Mouse (Mus musculus): Measurements from ENCODE around the gene Pcsk5.

The Pcsk5 gene

DNA sequence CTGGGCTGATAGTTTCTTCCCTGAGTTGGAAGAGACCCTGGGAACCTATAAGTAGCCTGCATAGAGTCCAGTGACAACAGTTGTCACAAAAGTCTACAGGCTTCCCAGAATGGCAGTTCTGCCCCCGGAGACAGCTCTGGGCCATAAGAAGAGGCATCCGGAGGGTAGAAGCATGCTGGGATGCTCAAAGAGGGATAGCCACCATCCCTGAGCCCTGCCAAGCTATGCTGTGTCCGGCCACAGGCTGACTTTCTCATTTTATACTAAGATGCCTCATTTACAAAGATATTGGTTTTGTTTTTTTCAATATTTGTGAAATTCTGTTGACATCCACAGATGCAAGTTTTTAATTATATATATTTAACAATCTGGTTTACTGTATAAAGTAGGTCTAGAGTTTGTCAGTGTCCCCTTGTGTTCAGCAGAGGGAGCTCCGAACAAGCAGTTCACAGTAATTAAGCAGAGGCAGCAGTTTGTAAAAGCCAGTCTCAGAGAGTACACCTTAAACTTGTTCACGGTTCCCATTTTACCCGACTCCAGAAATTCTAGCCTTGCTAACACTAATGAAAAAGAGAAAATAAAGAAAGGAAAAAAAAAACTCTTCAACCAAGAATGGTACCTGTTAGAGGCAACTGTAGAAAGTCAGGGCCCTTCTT lies 369.7 kb downstream of the Pcsk5 start:
- peak; percentile 45 for DNase-seq

DNA sequence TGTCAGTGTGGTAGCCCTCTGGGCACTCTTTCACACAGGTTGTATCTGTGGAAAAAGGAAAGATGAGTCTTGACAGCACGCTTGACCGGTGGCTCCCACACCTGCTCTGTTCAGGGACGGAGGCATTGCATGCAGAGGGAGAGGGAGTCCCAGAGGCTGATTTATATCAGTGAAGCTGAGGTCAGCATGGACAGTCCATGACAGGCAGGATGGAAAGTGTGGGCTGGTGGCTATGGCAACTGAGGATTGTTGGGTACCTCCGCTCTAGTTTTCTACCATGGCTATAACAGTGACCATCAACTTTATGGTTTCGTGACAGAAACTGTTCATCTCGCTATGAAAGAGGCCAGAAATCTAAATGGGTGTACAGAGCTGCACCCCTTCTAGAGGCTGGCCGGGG lies 385.4 kb downstream of the Pcsk5 start:
- DNase-seq: no peak

GRCm38 (mm10) chr19:17443581-17443980 lies 393.9 kb downstream of the Pcsk5 start:
- no peak for DNase-seq

GRCm38 (mm10) chr19:17439476-17440189 lies 397.8 kb downstream of the Pcsk5 start:
- no peak for DNase-seq

DNA sequence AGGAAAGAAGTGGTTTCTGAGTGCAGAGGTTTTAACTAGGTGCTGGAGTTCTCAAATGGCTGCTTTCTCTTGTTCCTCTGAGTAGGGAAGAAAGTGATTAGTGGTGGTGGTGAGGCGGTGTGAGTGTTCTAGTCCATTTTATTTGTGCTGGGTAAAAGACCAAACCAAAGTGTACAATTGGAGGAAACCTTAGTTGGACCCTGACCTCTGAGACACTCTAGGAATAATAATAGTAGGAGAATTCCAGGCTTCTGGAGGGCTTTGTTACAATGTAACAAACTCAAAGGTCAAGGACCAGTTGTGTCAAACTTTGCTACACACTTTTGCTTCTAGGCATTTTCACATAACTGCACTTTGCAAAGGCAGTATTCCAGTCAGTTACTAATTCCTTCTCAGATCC lies 400.8 kb downstream of the Pcsk5 start:
- no peak for DNase-seq

DNA sequence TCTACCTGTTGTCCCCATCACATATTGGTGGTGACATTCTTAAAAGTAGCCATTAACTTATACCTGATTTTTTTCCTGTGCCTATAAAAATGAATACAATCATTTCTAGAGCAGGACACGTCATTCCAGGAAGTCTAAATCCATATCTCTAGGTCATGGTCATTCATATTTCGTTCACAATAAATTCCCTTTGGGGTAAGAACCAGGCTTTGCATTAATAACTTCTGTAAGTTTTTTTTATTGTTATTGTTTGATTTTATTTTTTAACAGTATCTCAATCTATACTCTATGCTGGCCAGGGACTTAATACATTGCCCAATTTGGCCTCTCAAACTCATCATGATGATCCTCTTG lies 408.9 kb downstream of the Pcsk5 start:
- DNase-seq: no peak

- DNase-seq: no peak
Observed at GRCm38 (mm10) chr19:17427824-17428560, 409.4 kb downstream of the Pcsk5 start.

DNA sequence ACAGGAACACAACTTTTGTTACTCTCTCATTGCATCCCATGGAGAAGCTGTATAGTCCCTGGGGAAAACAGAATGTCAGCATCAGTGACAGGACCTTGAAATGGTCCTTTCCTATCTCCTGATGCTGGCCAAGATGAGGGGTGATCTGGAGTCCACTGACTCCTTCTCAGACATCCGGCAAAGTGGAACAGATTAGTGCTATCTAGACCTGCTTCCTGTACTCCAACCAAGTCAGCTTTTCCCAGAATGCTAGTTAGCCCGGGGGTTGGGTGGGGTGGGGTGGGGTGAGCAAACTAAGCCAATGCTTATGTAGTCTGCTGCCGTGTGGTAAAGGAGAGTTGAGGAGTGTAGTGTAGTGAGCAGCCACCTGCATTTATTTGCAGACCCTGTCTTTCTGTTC lies 414.1 kb downstream of the Pcsk5 start:
- DNase-seq: no peak

DNA sequence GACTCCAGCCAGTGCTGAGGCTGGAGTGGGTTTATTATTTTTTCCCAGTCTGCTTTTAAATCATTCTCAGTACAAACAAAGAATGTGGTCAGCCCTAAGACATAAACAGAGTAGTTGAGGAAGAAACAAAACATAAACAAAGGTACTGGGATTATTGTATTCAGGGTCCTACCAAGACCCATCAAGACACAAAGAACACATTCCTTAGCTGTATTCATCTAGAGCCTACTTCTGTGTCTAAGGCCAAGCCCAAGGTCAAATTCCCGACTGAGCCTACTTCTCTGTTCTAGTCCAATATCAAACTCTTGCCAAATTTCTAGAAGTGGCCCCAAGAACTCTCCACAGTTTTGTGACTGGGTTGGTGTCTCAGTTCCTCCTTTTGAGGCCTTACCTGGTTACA lies 419.6 kb downstream of the Pcsk5 start:
- DNase-seq: no peak

DNA sequence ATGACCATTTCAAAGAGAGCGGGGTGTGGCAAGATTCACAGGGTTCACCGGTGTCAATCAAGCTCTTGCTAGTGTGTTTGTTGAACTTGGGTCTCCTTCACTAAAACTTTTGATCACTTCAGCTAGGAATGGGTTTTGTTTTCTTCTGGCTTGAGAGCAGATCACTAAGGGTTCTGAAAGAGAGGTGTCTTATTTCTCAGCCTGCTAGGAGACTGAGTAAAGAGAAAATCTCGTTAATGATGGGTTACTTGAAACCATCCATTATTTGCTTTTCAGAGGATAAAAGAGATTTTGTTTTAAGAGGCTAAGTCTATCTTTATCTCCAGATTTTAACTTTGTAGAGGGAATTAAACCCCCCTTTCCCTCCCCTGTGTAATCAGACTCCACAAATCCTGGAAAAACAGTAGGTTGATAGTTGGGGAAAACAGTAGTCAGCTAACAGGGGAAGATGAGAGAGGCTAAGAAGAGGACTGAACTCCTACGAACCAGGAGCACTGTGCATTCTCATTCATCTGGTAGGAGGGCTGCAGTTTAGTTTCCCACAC lies 424.4 kb downstream of the Pcsk5 start:
- no peak for DNase-seq

- no peak for DNase-seq
Observed at GRCm38 (mm10) chr19:17410465-17411065, 426.9 kb downstream of the Pcsk5 start.

GRCm38 (mm10) chr19:17409351-17409750 lies 428.1 kb downstream of the Pcsk5 start:
- DNase-seq: no peak

- DNase-seq: no peak
Observed at GRCm38 (mm10) chr19:17408591-17408990, 428.8 kb downstream of the Pcsk5 start.

DNA sequence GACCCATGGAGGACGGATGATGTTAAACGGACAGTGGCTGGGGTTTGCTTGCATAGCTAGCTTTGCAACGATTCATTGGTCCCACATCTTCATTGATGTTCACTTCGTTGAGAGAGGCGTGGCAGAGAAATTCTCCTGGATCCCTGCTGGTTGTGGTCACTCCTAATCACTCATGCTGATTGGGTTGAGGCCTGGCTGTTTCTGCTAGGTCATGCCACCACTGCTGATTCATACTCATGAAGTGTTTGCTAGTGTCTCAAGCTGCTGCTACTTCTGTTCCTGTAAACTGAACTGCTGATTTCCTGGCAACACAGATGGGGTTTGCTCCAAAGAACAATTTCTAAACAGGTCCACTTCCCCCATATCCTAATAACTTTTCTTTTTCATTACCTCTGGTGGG lies 430.6 kb downstream of the Pcsk5 start:
- no peak for DNase-seq

DNA sequence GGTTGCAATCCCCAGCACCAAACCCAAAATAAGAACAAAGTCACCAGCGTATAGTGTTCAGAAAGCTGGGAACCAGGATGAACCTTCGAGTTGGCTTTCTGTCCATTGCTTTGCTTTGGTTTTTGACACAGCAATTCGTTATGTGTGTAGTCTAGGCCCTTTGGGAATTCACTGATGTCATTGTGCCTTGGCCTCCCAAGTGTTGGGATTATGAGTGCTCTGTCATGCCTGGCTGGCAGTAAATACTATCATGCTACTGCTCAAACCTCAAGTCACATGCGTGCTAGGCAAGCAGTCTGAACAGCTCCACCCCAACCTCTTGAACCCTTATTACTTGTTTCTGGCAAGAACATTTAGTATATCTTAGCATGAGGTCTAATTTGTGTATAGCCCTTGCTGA lies 434.3 kb downstream of the Pcsk5 start:
- DNase-seq: no peak

- DNase-seq: no peak
Observed at GRCm38 (mm10) chr19:17400571-17400970, 436.9 kb downstream of the Pcsk5 start.

DNA sequence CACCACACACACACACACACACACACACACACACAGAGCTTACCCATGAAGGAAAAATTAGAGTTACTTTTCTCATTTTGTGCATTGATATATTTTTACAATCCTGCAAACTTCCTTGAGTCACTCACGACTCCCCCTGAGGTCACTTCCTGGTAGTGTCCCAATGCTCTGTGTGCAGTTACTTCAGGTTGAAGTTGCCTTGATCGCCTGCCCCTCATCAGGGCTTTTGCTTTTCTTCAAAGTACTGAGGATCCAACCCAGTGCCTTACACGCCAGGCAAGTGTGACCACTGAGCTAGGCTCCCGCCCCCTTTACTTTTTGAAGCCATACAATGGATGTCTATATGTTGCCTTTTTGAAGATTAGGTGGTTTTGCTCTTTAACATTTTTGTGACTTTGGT lies 437.5 kb downstream of the Pcsk5 start:
- DNase-seq: no peak

- no peak for DNase-seq
Observed at GRCm38 (mm10) chr19:17397922-17398321, 439.5 kb downstream of the Pcsk5 start.

DNA sequence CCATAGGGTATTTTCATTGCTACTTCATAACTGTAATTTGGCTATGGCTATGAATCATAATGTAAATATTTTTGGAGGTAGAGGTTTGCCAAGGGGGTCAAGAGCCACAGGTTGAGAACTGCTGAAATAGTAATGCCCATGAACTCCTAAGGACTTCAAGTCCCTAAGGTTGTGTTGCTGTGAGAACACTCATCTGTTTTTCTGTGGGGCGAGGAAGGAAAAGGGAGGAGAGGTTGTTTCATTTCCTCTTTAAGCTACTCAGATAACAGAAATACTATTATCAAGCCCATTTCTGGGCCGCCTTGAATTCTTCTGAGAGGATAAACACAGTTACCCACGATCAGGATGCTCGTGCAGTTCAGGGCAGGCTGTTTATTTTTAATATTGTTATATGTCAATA lies 440.6 kb downstream of the Pcsk5 start:
- DNase-seq: no peak

- DNase-seq: peak; percentile 92
Observed at GRCm38 (mm10) chr19:17393841-17394591, 443.4 kb downstream of the Pcsk5 start, which contains the start of gene Rfk. TSS of gene Rfk (plus strand) at chr19:17394043.

GRCm38 (mm10) chr19:17392866-17393265 lies 444.6 kb downstream of the Pcsk5 start:
- DNase-seq: no peak

DNA sequence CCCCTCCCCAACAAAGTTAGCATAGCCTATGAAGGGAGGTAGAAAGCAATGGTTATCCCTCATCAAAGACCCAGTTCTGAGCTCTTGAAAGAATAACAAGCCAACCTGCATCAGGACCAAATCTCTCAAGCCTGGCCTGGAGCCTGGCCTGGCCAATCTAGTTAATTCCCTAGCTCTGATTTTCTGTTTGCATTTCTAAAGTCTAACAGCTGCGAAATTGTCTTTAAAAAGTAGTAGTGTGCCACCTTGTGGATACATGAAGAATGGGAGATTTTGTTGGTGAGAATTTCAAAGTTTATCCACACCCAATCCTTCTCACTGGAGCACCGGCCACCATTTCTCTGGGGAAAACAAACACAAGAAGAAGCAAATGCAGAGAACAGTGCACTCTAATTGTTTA lies 449.0 kb downstream of the Pcsk5 start:
- DNase-seq: no peak

GRCm38 (mm10) chr19:17386424-17386823 lies 451.0 kb downstream of the Pcsk5 start:
- no peak for DNase-seq
